Comparison of ENCODE assay signal across 14 mouse cellular contexts in the genomic region with DNA sequence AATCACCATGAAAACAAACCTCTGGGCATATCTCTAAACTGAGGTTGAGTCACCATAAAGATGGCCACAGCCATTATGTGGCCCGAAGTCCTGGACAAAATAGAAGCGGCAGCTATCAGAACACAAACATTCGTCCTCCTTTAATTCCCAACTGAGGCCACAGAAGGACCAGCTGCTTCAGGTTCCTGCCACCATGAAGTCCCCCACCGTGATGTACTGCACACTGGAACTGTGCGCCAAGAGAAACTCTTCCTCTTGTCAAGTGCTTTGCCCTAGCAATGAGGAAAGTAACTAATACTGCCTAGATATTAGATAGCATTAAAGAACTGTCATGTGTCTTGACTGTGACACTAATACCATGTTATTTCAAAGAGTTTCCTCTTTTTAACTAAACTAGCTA. TPM values are rescaled to one million over a fixed set of nuclear protein-coding genes. Genes with fewer than 3 reads are reported as not detected.
DNase-seq lines count a peak whose midpoint lies in the region; ATAC-seq lines count a peak whose summit lies in the region.
"Had no signal": no experiment of that assay in that cellular context is flagged by ENCODE, and none has a peak within 500 bp of the region (broad histone marks: within the 10 kb centered on the region; RNA-seq: fewer than 3 reads in every experiment).

No protein-coding gene starts in this region.

- peak; percentile 43 for ATAC-seq in megakaryocyte progenitor cell, adult 5-6 weeks (replicated peaks; ENCODE audit: poor library complexity)
- ATAC-seq: hindbrain, embryonic 16.5 days had no signal

- intact Hi-C loops in heart, postnatal 14 days (cut with DNase I), result no loop called here

- peak; percentile 85 for DNase-seq in heart, adult 11 months
- DNase-seq in heart, postnatal 14 days, result no peak
- DNase-seq in brain, adult 2 months (ENCODE audit: low read depth, low spot score), result peak; percentile 74
- DNase-seq in cerebellum, postnatal 25 days, result peak; percentile 28 to 38
- no peak for DNase-seq in adrenal gland, postnatal 10 days
- no peak for DNase-seq in adipocyte (ENCODE audit: low spot score)
- DNase-seq: adrenal gland, adult 2 months; gastrocnemius, postnatal 14 days; kidney, adult 18-20 months; kidney, postnatal 14 days; lung, postnatal 10 days; right cerebral cortex, adult 18-20 months had no signal

RNA-seq across cellular contexts. Expression of gene Pgm2, which starts 54.4 kb away (rescaled TPM):
- total RNA-seq in heart, postnatal 14 days (2021), result 10 to 100 TPM in 1 of 2 experiments, 1 to 10 TPM in 1; 9.4 to 10.6 TPM
- total RNA-seq in megakaryocyte progenitor cell, adult 5-6 weeks (2015), result 40.1 and 40.7 TPM in 2 replicates
- 32.9 and 35.2 TPM in 2 replicates for total RNA-seq in megakaryocyte progenitor cell, adult 5-6 weeks (2017)
- total RNA-seq in adrenal gland, postnatal 10 days (2021), result 10 to 100 TPM; 19.9 to 20.7 TPM

Comparison
In these comparisons a context has a peak if more than half of its experiments do, and no peak if none do; other contexts are left out.
1. DNase-seq: peak in heart, adult 11 months (single experiment), brain, adult 2 months (single experiment) and cerebellum, postnatal 25 days (2 of 2); none in heart, postnatal 14 days (0 of 2), adrenal gland, postnatal 10 days (single experiment) and adipocyte (single experiment).